Mouse (Mus musculus): ENCODE measurements around the gene Pacsin2. TPM values are rescaled to one million over a fixed set of nuclear protein-coding genes. Genes with fewer than 3 reads are reported as not detected.

Gene Pacsin2
- polyA plus RNA-seq, 1 experiment from 2014 or later = 17.7 TPM

- ATAC-seq (ENCODE audit: low FRiP score, low TSS enrichment) (no peak), DNase-seq (no peak)
- Histone ChIP-seq H3K9ac (replicated peaks; ENCODE audit: low read length) (no peak overlapping the region), H3K4me2 (ENCODE audit: low read length) (no peak overlapping the region), H3K27me3 (ENCODE audit: control insufficient read depth, insufficient read depth, low read length) (no peaks in the 10 kb centered on the region), H3K36me3 (ENCODE audit: control insufficient read depth, insufficient read depth, low read length) (peaks cover 51% of the 10 kb centered on the region), H3K27ac (replicated peaks; ENCODE audit: low read depth, low read length) (no peak overlapping the region), H3K4me1 (ENCODE audit: control insufficient read depth, insufficient read depth, low read length) (no peaks in the 10 kb centered on the region), H3K9me3 (ENCODE audit: control insufficient read depth, low read length) (no peaks in the 10 kb centered on the region), H3K4me3 (replicated peaks; ENCODE audit: low read depth, low read length) (no peak overlapping the region)
- 82% methylated on average over 8 of the region's 8 CpGs for whole genome bisulfite sequencing
Observed at GRCm38 (mm10) chr15:83337903-83338870, 126.2 kb downstream of the Pacsin2 start.

- Histone ChIP-seq H3K9me3 (ENCODE audit: control insufficient read depth, low read length) (no peaks in the 10 kb centered on the region), H3K36me3 (ENCODE audit: control insufficient read depth, insufficient read depth, low read length) (peaks cover 77% of the 10 kb centered on the region), H3K27me3 (ENCODE audit: control insufficient read depth, insufficient read depth, low read length) (no peaks in the 10 kb centered on the region), H3K27ac (replicated peaks; ENCODE audit: low read depth, low read length) (no peak overlapping the region), H3K4me2 (ENCODE audit: low read length) (no peak overlapping the region), H3K4me3 (replicated peaks; ENCODE audit: low read depth, low read length) (no peak overlapping the region), H3K9ac (replicated peaks; ENCODE audit: low read length) (no peak overlapping the region), H3K4me1 (ENCODE audit: control insufficient read depth, insufficient read depth, low read length) (no peaks in the 10 kb centered on the region)
- no peak for ATAC-seq (ENCODE audit: low FRiP score, low TSS enrichment)
- WGBS = 72% methylated on average over 3 of the region's 3 CpGs
- DNase-seq = peak; percentile 2
Observed at GRCm38 (mm10) chr15:83332373-83332772, 132.0 kb downstream of the Pacsin2 start.

GRCm38 (mm10) chr15:83328952-83329351 is 135.5 kb downstream of the Pacsin2 start:
- no peak overlapping the region for H3K4me2 ChIP-seq (ENCODE audit: low read length)
- DNase-seq = no peak
- ATAC-seq (ENCODE audit: low FRiP score, low TSS enrichment) = no peak
- no peaks in the 10 kb centered on the region for H3K9me3 ChIP-seq (ENCODE audit: control insufficient read depth, low read length)
- peaks cover 65% of the 10 kb centered on the region for H3K36me3 ChIP-seq (ENCODE audit: control insufficient read depth, insufficient read depth, low read length)
- no peaks in the 10 kb centered on the region for H3K27me3 ChIP-seq (ENCODE audit: control insufficient read depth, insufficient read depth, low read length)
- H3K9ac ChIP-seq (replicated peaks; ENCODE audit: low read length) = no peak overlapping the region
- no peaks in the 10 kb centered on the region for H3K4me1 ChIP-seq (ENCODE audit: control insufficient read depth, insufficient read depth, low read length)
- no peak overlapping the region for H3K4me3 ChIP-seq (replicated peaks; ENCODE audit: low read depth, low read length)
- 87% methylated on average over 5 of the region's 5 CpGs for WGBS
- no peak overlapping the region for H3K27ac ChIP-seq (replicated peaks; ENCODE audit: low read depth, low read length)

Other genes starting within 250 kb of the Pacsin2 start
- gene A4galt, start 212.8 kb downstream of the Pacsin2 start, polyA plus RNA-seq (2014; fragmentation: Nextera tagmentation; extraction: Ambion mirVana) = 0.77 and 2.6 TPM in 2 replicates
- 42.2 and 45.0 TPM in 2 replicates for gene Arfgap3, start 114.4 kb downstream of the Pacsin2 start, polyA plus RNA-seq (2014; fragmentation: Nextera tagmentation; extraction: Ambion mirVana)
- 63.5 and 80.1 TPM in 2 replicates for gene Ttll1, start 46.3 kb upstream of the Pacsin2 start, polyA plus RNA-seq (2014; fragmentation: Nextera tagmentation; extraction: Ambion mirVana)
- gene Bik, start 62.3 kb upstream of the Pacsin2 start, polyA plus RNA-seq (2014; fragmentation: Nextera tagmentation; extraction: Ambion mirVana) = 0.30 and 0.49 TPM in 2 replicates
- gene Tspo, start 99.0 kb upstream of the Pacsin2 start, polyA plus RNA-seq (2014; fragmentation: Nextera tagmentation; extraction: Ambion mirVana) = 3.4 and 12.2 TPM in 2 replicates
- gene Mcat, start 99.2 kb upstream of the Pacsin2 start, polyA plus RNA-seq (2014; fragmentation: Nextera tagmentation; extraction: Ambion mirVana) = 30.3 and 36.2 TPM in 2 replicates
- 47.2 and 50.7 TPM in 2 replicates for gene Ttll12, start 130.6 kb upstream of the Pacsin2 start, polyA plus RNA-seq (2014; fragmentation: Nextera tagmentation; extraction: Ambion mirVana)